Mouse (Mus musculus): ENCODE data around the gene Mob4. TPM values are rescaled to one million over a fixed set of nuclear protein-coding genes. Genes with fewer than 3 reads are reported as not detected.

Mob4 gene
- polyA plus RNA-seq, 1 experiment from 2014 or later = 32.8 TPM

DNA sequence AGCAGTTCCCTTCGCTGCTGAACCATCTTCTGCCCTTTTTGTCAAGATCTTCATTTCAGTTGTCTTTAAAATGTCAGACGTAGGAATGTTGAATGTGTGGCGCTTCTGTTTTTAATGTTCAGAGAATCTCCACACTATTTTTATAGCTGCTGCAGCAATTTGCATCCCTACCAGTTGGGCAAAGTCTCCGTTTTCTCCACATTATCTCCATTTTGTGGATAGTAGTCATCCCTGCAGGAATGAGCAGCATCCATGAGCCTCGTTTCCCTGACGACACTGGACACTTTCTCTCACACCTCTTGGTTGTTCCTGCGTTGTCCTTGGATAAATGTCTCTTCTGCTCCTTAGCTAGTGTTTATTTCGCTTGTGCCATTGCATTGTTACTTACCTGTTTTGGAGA is 27.8 kb downstream of the Mob4 start:
- no peaks in the 10 kb centered on the region for H3K79me2 ChIP-seq (ENCODE audit: inconsistent target)
- H3K4me3 ChIP-seq (ENCODE audit: inconsistent target) = no peak overlapping the region
- no peak overlapping the region for H3K27ac ChIP-seq
- peaks cover 16% of the 10 kb centered on the region for H3K36me3 ChIP-seq (ENCODE audit: inconsistent target)
- 92% methylated on average over 8 of the region's 8 CpGs for WGBS (ENCODE audit: missing documents)

- H3K27ac ChIP-seq = no peak overlapping the region
- WGBS (ENCODE audit: missing documents) = 95% methylated on average over 3 of the region's 3 CpGs
- no peak overlapping the region for H3K4me3 ChIP-seq (ENCODE audit: inconsistent target)
- peaks cover 16% of the 10 kb centered on the region for H3K36me3 ChIP-seq (ENCODE audit: inconsistent target)
- H3K79me2 ChIP-seq (ENCODE audit: inconsistent target) = no peaks in the 10 kb centered on the region
Measured at GRCm38 (mm10) chr1:55160218-55160617, 29.2 kb downstream of the Mob4 start.

GRCm38 (mm10) chr1:55160831-55161638 is 30.0 kb downstream of the Mob4 start:
- H3K27ac ChIP-seq = no peak overlapping the region
- no peaks in the 10 kb centered on the region for H3K79me2 ChIP-seq (ENCODE audit: inconsistent target)
- WGBS (ENCODE audit: missing documents) = 95% methylated on average over 16 of the region's 17 CpGs
- peaks cover 8% of the 10 kb centered on the region for H3K36me3 ChIP-seq (ENCODE audit: inconsistent target)
- H3K4me3 ChIP-seq (ENCODE audit: inconsistent target) = no peak overlapping the region

GRCm38 (mm10) chr1:55161895-55162294 is 30.9 kb downstream of the Mob4 start:
- 89% methylated on average over 7 of the region's 7 CpGs for WGBS (ENCODE audit: missing documents)
- Histone ChIP-seq H3K36me3 (ENCODE audit: inconsistent target) (no peaks in the 10 kb centered on the region; the same call in 1 of the 2 replicates), H3K4me3 (ENCODE audit: inconsistent target) (no peak overlapping the region), H3K27ac (no peak overlapping the region), H3K79me2 (ENCODE audit: inconsistent target) (no peaks in the 10 kb centered on the region)

DNA sequence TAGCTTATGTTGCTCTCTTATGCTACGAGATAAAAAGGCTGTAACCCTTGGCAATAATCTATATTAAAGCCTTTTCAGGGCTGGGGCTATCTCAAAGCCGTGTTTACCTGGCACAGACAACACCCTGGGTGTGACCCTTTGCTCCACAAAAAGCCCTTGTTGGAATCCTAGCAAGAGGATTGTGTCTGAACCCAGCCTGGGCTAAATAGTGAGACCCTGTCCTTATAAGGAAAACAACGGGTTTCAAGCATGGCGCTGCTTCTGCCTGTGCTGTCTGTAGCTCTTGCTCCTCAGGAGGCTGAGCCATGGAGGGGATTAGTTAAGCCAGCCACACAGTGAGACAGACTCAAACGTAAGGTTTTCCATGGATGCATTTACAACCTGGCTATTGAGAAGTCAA is 31.8 kb downstream of the Mob4 start:
- Histone ChIP-seq H3K36me3 (ENCODE audit: inconsistent target) (no peaks in the 10 kb centered on the region), H3K27ac (no peak overlapping the region), H3K79me2 (ENCODE audit: inconsistent target) (no peaks in the 10 kb centered on the region), H3K4me3 (ENCODE audit: inconsistent target) (no peak overlapping the region)
- WGBS (ENCODE audit: missing documents) = 96% methylated on average over 5 of the region's 5 CpGs

- no peaks in the 10 kb centered on the region for H3K79me2 ChIP-seq (ENCODE audit: inconsistent target)
- H3K36me3 ChIP-seq (ENCODE audit: inconsistent target) = no peaks in the 10 kb centered on the region
- H3K27ac ChIP-seq = no peak overlapping the region
- no peak overlapping the region for H3K4me3 ChIP-seq (ENCODE audit: inconsistent target)
- 61% methylated on average over 5 of the region's 5 CpGs for WGBS (ENCODE audit: missing documents)
Measured at GRCm38 (mm10) chr1:55164005-55164404, 33.0 kb downstream of the Mob4 start.

GRCm38 (mm10) chr1:55167560-55167959 is 36.5 kb downstream of the Mob4 start:
- no peaks in the 10 kb centered on the region for H3K79me2 ChIP-seq (ENCODE audit: inconsistent target)
- 84% methylated on average over 4 of the region's 4 CpGs for WGBS (ENCODE audit: missing documents)
- H3K27ac ChIP-seq = no peak overlapping the region
- H3K4me3 ChIP-seq (ENCODE audit: inconsistent target) = no peak overlapping the region
- H3K36me3 ChIP-seq (ENCODE audit: inconsistent target) = no peaks in the 10 kb centered on the region

DNA sequence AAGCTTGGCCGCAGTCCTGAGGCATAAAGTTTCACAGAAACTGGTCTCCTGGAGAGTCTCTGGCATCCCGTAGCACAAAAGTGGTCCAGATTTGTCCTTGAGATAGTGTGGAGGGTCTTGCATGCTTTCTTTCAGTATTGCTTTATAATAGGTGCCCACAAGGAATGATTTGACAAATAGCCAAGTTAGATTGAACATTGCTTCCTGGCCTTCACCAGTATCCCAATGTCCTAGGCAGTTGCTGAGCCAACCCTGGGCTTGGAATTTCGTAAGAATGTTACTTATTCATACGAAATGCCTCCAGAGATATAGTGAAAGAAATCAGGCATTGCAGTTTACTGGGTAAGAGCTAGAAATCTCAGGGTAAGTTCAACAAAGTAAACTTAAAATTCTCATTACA is 37.6 kb downstream of the Mob4 start:
- Histone ChIP-seq H3K4me3 (ENCODE audit: inconsistent target) (no peak overlapping the region), H3K36me3 (ENCODE audit: inconsistent target) (no peaks in the 10 kb centered on the region), H3K79me2 (ENCODE audit: inconsistent target) (no peaks in the 10 kb centered on the region), H3K27ac (no peak overlapping the region)
- WGBS (ENCODE audit: missing documents) = 90% methylated on average over 4 of the region's 4 CpGs

GRCm38 (mm10) chr1:55171361-55172325 is 40.6 kb downstream of the Mob4 start:
- Histone ChIP-seq H3K4me3 (ENCODE audit: inconsistent target) (no peak overlapping the region), H3K27ac (no peak overlapping the region), H3K36me3 (ENCODE audit: inconsistent target) (no peaks in the 10 kb centered on the region), H3K79me2 (ENCODE audit: inconsistent target) (no peaks in the 10 kb centered on the region)
- 86% methylated on average over 22 of the region's 22 CpGs for WGBS (ENCODE audit: missing documents)

- Histone ChIP-seq H3K79me2 (ENCODE audit: inconsistent target) (no peaks in the 10 kb centered on the region), H3K36me3 (ENCODE audit: inconsistent target) (no peaks in the 10 kb centered on the region), H3K27ac (no peak overlapping the region), H3K4me3 (ENCODE audit: inconsistent target) (no peak overlapping the region)
- 90% methylated on average over 10 of the region's 10 CpGs for WGBS (ENCODE audit: missing documents)
Measured at GRCm38 (mm10) chr1:55173720-55174557, 42.9 kb downstream of the Mob4 start.

- WGBS (ENCODE audit: missing documents) = no CpG with 5 or more reads among the region's 3 CpGs
- Histone ChIP-seq H3K27ac (no peak overlapping the region), H3K4me3 (ENCODE audit: inconsistent target) (no peak overlapping the region), H3K79me2 (ENCODE audit: inconsistent target) (no peaks in the 10 kb centered on the region), H3K36me3 (ENCODE audit: inconsistent target) (no peaks in the 10 kb centered on the region)
Measured at GRCm38 (mm10) chr1:55174558-55175034, 43.6 kb downstream of the Mob4 start.

DNA sequence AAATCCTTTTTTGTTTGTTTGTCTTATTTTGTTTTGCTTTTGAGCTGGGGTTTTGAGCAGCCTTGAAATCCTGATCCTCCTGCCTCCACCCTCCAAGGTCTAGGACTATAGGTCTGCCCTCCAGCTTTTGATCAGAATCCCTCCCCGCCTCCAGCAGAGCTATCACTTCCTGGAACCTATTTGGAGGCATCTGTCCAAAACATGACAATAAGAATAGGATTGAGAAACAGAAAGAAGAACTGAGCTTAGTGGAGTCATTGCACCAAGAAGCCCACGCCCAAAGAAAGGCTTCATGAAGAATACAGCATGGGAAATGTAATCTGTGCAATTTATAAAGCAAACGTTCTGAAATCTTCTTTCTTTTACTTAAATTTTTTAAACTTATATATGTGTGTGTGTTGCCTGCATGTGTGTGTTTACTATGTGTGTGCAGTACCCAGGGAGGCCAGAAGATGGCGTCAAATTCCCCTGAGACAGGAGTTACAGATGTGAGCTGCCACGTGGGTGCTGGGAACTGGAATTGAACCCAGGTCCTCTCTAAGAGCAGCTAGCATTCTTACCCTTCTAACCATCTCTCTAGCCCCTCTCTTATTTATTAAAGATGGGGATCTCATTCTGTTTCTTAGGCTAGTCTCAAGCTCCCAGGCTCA is 49.0 kb downstream of the Mob4 start:
- no peak overlapping the region for H3K4me3 ChIP-seq (ENCODE audit: inconsistent target)
- no peaks in the 10 kb centered on the region for H3K79me2 ChIP-seq (ENCODE audit: inconsistent target)
- H3K27ac ChIP-seq = no peak overlapping the region
- 76% methylated on average over 5 of the region's 5 CpGs for WGBS (ENCODE audit: missing documents)
- H3K36me3 ChIP-seq (ENCODE audit: inconsistent target) = no peaks in the 10 kb centered on the region

DNA sequence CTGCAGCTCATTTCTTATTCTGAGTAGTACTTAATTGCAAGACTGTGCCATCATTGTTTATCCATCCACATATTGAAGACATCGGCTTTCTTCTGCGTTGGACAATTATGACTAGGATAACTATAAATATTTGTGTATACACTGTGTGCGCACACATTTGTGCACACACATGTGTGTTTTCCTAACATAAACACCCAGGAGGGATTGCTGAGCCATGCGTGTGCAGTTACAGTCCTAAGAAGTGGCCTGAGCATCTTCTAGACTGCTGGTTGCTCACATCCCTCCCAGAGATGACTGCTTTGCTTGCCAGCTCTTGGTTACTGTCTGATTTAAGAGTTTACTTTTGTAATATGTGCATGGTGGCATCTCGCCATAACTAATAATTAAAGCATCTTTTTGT is 51.4 kb downstream of the Mob4 start:
- Histone ChIP-seq H3K4me3 (ENCODE audit: inconsistent target) (no peak overlapping the region), H3K27ac (no peak overlapping the region), H3K36me3 (ENCODE audit: inconsistent target) (no peaks in the 10 kb centered on the region), H3K79me2 (ENCODE audit: inconsistent target) (no peaks in the 10 kb centered on the region)
- 93% methylated on average over 5 of the region's 5 CpGs for WGBS (ENCODE audit: missing documents)

DNA sequence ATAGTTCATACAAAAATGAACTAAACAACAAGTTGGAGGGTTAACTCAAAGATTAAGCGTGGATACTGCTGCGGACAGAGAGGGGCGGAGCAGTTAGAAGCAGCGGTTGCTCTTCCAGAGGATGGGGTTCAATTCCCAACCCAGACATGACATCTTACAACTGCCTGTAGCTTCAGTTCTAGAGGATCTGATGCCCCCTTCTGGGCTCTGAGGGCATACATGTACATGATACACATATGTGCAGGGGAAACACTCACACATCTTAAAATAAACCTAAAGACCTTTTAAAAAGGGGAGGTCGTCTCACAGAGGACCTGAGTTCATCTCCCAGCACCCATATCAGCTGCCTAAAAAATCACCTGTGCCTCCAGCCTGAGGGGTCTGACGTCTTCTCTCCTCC is 54.7 kb downstream of the Mob4 start:
- 90% methylated on average over 6 of the region's 6 CpGs for WGBS (ENCODE audit: missing documents)
- no peaks in the 10 kb centered on the region for H3K79me2 ChIP-seq (ENCODE audit: inconsistent target)

More for the DNA sequence above, 54.7 kb downstream of the Mob4 start:
- Histone ChIP-seq H3K36me3 (ENCODE audit: inconsistent target) (no peaks in the 10 kb centered on the region), H3K4me3 (ENCODE audit: inconsistent target) (no peak overlapping the region), H3K27ac (no peak overlapping the region)

Measured in macrophage (primary cell).